Mouse (Mus musculus): ENCODE results near the gene Slc38a3.

Slc38a3 gene

DNA sequence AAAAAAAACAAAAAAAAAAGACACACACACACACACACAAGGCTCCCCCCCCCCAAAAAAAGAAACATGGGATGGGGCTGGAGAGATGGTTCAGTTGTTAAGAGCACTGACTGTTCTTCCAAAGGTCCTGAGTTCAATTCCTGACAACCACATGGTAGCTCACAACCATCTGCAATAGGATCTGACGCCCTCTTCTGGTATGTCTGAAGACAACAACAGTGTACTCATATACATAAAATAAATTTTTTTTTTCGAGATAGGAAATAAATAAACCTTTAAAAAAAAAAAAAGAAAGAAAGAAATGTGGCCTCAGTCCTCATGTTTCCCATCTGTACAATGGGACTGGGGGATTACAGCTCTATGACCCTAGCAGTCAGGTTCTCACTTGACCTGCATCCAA is 51.9 kb downstream of the Slc38a3 start:
- no peak for DNase-seq

DNA sequence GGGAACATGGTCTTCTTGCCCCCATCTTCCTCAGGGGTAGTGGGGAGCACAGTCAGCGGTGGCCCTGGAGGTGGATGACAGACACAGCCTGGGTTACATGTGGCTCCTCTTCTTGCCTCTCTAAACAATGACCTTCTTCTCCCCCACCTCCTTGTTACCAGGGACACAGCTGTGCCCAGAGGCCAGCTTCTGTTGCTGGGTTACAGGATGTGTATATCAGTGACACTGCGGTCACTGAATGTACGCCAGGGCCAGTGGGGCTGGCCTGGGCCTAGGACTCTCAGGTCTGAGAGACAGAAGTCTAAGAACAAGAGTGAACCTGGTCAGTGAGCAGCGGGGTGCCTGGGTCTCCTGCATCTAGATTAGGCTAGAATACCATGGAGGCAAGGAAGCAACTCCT is 54.3 kb downstream of the Slc38a3 start:
- DNase-seq: no peak

GRCm38 (mm10) chr9:107612945-107613569 is 56.3 kb downstream of the Slc38a3 start:
- DNase-seq: no peak

DNA sequence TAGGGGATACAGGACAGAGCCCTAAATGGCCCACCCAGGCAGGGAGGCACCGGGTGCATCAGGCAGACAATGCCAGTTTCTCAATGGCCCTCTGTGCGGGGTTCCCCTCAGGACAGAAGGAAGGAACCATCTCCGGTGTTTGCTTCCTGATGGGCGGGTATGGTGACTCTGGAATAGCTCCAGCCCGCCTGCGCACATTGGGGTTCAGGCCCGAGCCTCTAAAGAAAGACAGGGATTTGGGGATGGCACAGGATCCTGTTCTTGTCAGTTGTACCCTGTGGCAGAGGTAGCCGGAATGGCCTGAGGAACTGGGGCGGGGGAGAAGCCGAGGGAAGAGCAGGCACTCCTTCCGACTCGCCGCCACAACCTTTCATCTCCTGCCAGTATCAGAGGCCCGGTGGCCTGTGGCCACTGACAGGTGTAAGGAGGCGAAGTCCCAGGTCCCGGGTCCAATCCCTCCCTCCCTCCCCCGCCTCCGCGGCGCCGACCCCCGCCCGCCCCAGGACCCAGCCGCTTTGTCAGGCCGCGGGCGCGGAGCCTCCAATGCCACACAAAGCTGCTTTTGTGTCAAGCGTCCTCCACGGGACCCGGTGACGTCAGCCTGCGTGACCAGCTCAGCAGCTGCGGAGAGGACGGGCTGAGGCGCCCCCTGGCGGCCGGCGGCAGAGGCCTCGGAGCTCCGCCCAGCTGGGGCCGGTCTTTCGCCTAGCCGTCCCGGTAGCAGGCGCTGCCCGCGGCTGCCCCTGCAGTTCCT is 57.0 kb downstream of the Slc38a3 start:
- DNase-seq: peak; percentile 97 to 98

DNA sequence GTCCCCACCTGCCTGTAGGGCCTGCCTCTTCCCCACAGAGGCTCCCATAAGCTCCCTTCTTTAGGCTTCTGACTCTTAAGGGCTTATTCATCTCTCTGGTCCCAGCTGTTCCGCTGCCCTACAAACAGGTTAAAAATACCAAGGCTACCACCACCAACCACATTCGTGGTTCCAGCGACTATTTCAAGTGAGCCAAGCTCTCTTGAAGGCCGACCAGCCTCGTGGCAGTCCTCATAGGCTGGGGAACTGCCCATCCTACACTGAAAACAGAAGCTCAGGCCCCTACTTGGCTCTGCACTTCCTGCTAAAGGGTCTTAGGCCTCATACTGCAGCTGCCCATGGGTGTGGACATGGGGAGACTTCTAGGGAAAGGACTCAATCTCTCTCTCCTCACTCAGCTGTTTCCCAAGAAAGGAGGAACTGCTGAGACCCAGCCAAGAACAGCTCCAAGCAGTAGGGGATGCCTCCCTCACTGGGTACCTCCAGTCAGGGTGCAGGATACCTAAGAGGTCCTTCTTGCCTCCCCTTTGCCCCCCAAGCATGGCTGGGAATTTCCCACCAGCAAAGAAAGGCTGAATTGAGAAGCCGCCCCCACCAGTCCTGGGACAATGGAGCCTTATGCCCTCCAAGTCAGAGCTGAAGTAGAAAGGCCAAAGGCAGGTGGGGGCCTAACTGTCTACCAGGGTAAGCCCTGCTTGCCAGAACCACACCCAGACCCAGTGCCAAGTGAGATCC is 57.7 kb downstream of the Slc38a3 start:
- DNase-seq: peak in 1 of 2 experiments; percentile 27

- DNase-seq: no peak
Measured at GRCm38 (mm10) chr9:107609433-107609830, 59.9 kb downstream of the Slc38a3 start.

- DNase-seq: peak in 1 of 2 experiments; percentile 72
Measured at GRCm38 (mm10) chr9:107608741-107609432, 60.4 kb downstream of the Slc38a3 start, which contains the start of gene Sema3b. Gene Sema3b, minus strand, starts transcription at chr9:107609229.

DNA sequence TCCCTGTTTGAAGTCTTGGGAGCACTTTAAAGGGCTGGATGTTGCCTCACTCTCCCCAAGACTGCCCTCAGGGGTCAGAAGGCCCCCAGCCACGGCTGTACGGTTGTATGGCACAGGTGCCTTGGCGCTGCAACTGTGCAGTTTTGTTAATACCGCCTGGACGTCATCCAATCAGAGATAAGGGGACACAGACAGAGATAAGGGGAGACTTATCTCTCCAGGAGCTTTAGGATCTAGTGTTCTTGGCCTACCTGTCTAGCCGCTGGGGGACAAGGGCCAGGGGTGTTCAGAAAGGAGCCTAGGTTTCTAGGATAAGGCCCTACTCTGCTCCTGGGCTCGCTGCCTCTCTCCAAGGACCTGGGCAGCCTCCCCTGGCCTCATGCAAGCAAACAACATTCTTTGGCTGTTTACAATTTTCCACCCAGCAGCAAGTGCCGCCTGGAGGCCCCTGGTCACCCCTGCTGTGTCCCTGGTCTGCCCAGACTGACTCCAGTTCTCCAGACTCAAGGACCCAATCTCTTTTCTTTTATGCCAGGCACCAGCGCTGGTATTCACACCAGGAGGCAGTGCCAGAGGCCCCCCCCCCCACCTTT is 61.6 kb downstream of the Slc38a3 start:
- DNase-seq: no peak

GRCm38 (mm10) chr9:107607036-107607435 is 62.3 kb downstream of the Slc38a3 start:
- no peak for DNase-seq

DNA sequence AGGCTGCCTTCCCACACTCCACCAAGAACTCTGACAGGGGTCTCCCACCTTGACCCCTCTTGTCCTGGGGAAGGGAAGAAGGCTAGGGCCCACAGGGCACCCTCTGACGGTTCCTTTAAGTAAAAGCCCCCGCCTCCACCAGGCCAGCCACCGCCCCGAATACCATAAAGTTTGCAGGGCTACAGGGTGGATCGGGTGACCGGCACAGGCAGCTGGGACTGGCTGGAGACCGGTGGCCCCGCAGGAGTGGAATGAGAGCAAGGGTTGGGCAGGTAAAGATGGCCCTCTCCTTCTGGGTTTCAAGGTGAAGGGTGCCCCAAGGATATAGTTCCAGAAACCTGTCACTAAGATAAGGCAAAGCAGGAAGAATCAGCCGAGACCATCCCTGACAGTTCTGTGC is 62.7 kb downstream of the Slc38a3 start:
- DNase-seq: peak; percentile 57 to 65

GRCm38 (mm10) chr9:107605041-107605661 is 64.2 kb downstream of the Slc38a3 start:
- peak; percentile 63 to 72 for DNase-seq

- no peak for DNase-seq
Measured at GRCm38 (mm10) chr9:107603251-107603650, 66.1 kb downstream of the Slc38a3 start.

DNA sequence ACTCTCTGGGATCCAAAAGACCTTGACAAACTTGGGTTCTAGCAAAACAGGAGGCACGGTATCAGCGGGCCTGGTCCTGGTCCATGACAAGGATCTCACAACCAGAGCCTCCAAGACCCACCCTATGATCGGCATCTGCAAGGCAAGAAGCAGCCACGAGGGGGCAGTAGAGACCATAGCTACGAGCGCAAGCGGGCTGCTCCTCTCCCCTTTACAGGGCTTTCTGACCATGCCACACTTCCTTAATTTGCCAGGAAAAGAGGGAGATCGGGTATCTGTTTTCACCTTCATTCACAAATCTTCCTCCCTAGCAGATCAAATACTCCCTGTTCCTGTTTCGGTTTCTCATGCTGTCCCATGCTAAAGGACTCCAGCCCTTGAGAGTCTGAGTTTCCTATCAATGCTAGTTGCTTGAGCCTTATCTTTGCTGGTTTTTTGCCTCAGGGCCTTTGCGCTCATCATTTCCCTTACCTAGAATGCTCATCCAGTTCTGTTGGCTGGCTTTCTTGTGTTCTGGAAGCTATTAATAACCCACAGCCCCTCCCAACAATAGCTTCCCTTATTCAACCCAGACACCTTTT is 67.2 kb downstream of the Slc38a3 start:
- peak; percentile 86 to 94 for DNase-seq

DNA sequence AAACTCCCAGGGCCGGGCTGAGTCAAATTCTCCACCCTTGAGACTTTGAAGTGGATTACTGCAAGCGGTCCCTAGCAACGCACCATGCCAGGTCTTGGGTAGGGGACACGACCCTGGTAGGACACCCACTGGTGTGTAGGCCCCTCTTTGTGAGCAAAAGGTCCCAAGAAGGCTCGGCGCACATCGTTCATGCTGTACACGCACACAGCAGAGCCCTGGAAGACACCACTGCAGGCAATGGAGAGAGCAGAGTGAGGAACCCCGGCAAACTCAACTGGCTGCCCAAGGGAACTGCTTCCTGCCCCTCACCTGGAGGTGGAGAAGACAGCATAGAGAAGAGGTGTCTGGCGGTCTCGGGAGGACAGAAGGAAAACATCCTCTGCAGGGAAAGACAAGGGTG is 68.1 kb downstream of the Slc38a3 start:
- DNase-seq: no peak

DNA sequence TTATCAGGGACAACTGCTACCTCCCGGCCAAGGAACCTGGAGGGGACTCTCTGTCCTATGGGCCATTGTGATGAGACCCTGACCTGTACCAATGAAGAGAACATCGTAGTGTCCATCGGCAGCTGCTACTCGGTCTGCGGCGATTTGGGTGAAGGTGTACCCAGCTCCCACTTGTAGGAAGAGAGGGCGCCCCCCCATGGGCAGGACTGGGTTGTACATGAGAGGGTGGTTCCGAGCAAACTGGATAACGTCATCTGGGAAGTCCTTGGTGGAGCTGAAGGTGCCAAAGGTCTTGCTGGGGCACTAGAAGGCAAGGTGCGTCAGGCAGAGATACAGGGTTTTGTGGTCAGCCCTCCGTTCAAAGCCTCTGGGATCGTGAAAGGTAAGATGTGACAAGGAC is 68.6 kb downstream of the Slc38a3 start:
- peak; percentile 59 to 71 for DNase-seq

Measured in kidney, adult 8-10 months (tissue).